Mouse (Mus musculus): ENCODE data around the gene Ifi214. TPM values are rescaled to one million over a fixed set of nuclear protein-coding genes. Genes with fewer than 3 reads are reported as not detected.

Ifi214 gene
- not detected for polyA plus RNA-seq (2012; fragmentation: generic; extraction: Trizol)

DNA sequence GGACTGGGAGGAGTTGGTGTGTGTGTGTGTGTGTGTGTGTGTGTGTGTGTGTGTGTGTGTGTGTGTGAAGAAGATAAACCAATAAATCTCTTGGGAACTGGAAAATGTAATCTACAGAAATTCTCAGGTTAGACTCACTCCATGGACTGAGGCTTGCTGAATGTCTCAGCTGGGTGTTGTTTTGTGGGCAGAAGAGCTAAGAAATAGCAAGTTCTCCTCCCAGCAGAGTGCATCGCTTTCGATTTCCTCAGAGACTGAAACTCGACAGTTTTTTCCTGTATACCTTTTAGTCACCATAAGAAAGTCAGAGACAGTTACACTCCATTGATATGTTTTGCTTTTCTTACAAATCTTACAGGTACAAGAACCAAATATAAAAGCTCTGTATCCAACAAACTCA lies at the start of gene Ifi214:
Gene Ifi214, minus strand, starts transcription at position 167 of the 400 bp plus-strand sequence.

GRCm38 (mm10) chr1:173490812-173491480 lies 44.8 kb downstream of the Ifi214 start, which contains the start of gene Ifi206:
Gene Ifi206 (minus strand): TSS chr1:173491041.

Other genes with a start within 250 kb of the Ifi214 start
- not detected for gene Ackr1, start 202.2 kb downstream of the Ifi214 start, polyA plus RNA-seq (2012; fragmentation: generic; extraction: Trizol)
- gene Aim2, start 185.1 kb downstream of the Ifi214 start, polyA plus RNA-seq (2012; fragmentation: generic; extraction: Trizol) = under 1 TPM; 0.02 to 0.44 TPM
- gene Cadm3, start 168.3 kb downstream of the Ifi214 start, polyA plus RNA-seq (2012; fragmentation: generic; extraction: Trizol) = not detected
- gene Ifi206, start 44.9 kb downstream of the Ifi214 start, polyA plus RNA-seq (2012; fragmentation: generic; extraction: Trizol) = not detected
- not detected for gene Ifi213, start 63.3 kb upstream of the Ifi214 start, polyA plus RNA-seq (2012; fragmentation: generic; extraction: Trizol)
- not detected for gene Ifi209, start 95.0 kb upstream of the Ifi214 start, polyA plus RNA-seq (2012; fragmentation: generic; extraction: Trizol)
- gene Ifi208, start 137.7 kb upstream of the Ifi214 start, polyA plus RNA-seq (2012; fragmentation: generic; extraction: Trizol) = under 1 TPM in 1 of 2 experiments, not detected in 1; 0.05 TPM
- gene Ifi207, start 205.8 kb upstream of the Ifi214 start, polyA plus RNA-seq (2012; fragmentation: generic; extraction: Trizol) = under 1 TPM in 1 of 2 experiments, not detected in 1; 0.61 TPM
- 1 to 10 TPM in 1 of 2 experiments, under 1 TPM in 1; 0.60 to 5.7 TPM for gene Ifi204, start 231.0 kb upstream of the Ifi214 start, polyA plus RNA-seq (2012; fragmentation: generic; extraction: Trizol)